Mouse (Mus musculus) forebrain, embryonic 15.5 days (tissue): ENCODE results near the gene Erbb2. TPM values are rescaled to one million over a fixed set of nuclear protein-coding genes. Genes with fewer than 3 reads are reported as not detected.

Source experiments
- ATAC-seq: fragments of 200-750 bp; cut with Nextera tagmentation; replicated peaks from 2 replicates; pipeline ENCODE4 v1.8.0; 2017; ENCODE audit warnings: mild to moderate bottlenecking, moderate TSS enrichment, moderate library complexity
- H3K27ac ChIP-seq: fragments of 300-500 bp; sonication (generic); replicated peaks from 2 replicates; pipeline ENCODE4 v1.5.1; 2015; ENCODE audit warnings: mild to moderate bottlenecking, inconsistent platforms
- H3K27me3 ChIP-seq: fragments of 300-500 bp; sonication (generic); 2 replicates; pipeline ENCODE4 v1.6.1; 2015; ENCODE audit warnings: inconsistent platforms
- H3K36me3 ChIP-seq: fragments of 300-500 bp; sonication (generic); 2 replicates; pipeline ENCODE4 v1.6.1; 2015; ENCODE audit warnings: mild to moderate bottlenecking, inconsistent platforms
- H3K4me1 ChIP-seq: fragments of 300-500 bp; sonication (generic); 2 replicates; pipeline ENCODE4 v1.6.1; 2015; ENCODE audit warnings: inconsistent platforms
- H3K4me2 ChIP-seq: fragments of 300-500 bp; sonication (generic); replicated peaks from 2 replicates; pipeline ENCODE4 v1.6.1; 2015; ENCODE audit warnings: mild to moderate bottlenecking, inconsistent platforms
- H3K4me3 ChIP-seq: fragments of 300-500 bp; sonication (generic); 2 replicates; pipeline ENCODE4 v1.5.1; 2015; ENCODE audit warnings: mild to moderate bottlenecking, inconsistent platforms
- H3K9ac ChIP-seq: fragments of 300-500 bp; sonication (generic); replicated peaks from 2 replicates; pipeline ENCODE4 v1.6.1; 2015; ENCODE audit warnings: mild to moderate bottlenecking, inconsistent platforms
- H3K9me3 ChIP-seq: fragments of 300-500 bp; sonication (generic); 2 replicates; pipeline ENCODE4 v1.6.1; 2016; ENCODE audit warnings: inconsistent platforms
- WGBS: fragments of 180-500 bp; shearing (Covaris S2); methylation state at CpG from one replicate; pipeline ENCODE4 v1.1.7; 2015; ENCODE audit warnings: mixed read lengths; 5-methylcytosine and 5-hydroxymethylcytosine counted together
- polyA plus RNA-seq: library from polyadenylated mRNA; unstranded; fragments of >200 nt; fragmentation: Nextera tagmentation; extraction: Ambion mirVana; gene quantifications from 2 replicates; pipeline ENCODE4 v1.2.1, GENCODE M21; 2015

Erbb2 gene
- polyA plus RNA-seq: 6.1 and 6.2 TPM in 2 replicates

GRCm38 (mm10) chr11:98412273-98412796, at the start of gene Erbb2:
Gene Erbb2, plus strand, starts transcription at chr11:98412470.
- Histone ChIP-seq H3K9me3 (no peaks in the 10 kb centered on the region), H3K9ac (peak within 1 kb of the TSS; percentile 71), H3K27me3 (peaks cover 13% of the 10 kb centered on the region; the same call in 1 of the 2 replicates), H3K4me3 (peak within 1 kb of the TSS; percentile 66), H3K4me1 (peaks cover 26% of the 10 kb centered on the region), H3K27ac (peak within 1 kb of the TSS; percentile 71), H3K4me2 (peak within 1 kb of the TSS; percentile 100), H3K36me3 (no peaks in the 10 kb centered on the region)
- ATAC-seq: peak; percentile 74
- WGBS: under 1% methylated on average over 46 of the region's 49 CpGs

DNA sequence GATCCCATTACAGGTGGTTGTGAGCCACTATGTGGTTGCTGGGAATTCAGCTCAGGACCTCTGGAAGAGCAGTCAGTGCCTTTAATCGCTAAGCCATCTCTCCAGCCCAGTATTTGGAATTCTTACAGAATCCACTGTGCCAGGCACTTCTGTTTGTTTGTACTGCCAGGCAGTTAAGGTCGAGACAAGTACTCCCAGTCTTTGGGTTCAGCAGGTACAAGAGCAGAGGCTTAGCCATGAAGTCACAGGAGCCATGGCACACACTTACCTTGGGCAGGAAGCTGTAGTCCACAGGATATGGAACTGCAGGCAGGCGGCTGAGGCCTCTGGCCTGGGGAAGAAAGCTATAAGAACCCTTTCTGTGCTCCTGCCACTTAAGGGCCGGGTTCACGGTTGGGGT, 48.5 kb upstream of the Erbb2 start:
- peaks cover 27% of the 10 kb centered on the region for H3K4me1 ChIP-seq
- ATAC-seq: no peak
- no peak overlapping the region for H3K27ac ChIP-seq
- no peaks in the 10 kb centered on the region for H3K9me3 ChIP-seq
- H3K27me3 ChIP-seq: no peaks in the 10 kb centered on the region
- H3K36me3 ChIP-seq: no peaks in the 10 kb centered on the region
- H3K9ac ChIP-seq: no peak overlapping the region
- H3K4me2 ChIP-seq: no peak overlapping the region
- 87% methylated on average over 5 of the region's 5 CpGs for WGBS
- H3K4me3 ChIP-seq: no peak overlapping the region

GRCm38 (mm10) chr11:98364410-98364809, 47.9 kb upstream of the Erbb2 start:
- no peaks in the 10 kb centered on the region for H3K27me3 ChIP-seq
- no peak for ATAC-seq
- H3K9ac ChIP-seq: no peak overlapping the region
- WGBS: 88% methylated on average over 5 of the region's 5 CpGs
- H3K27ac ChIP-seq: no peak overlapping the region
- no peaks in the 10 kb centered on the region for H3K9me3 ChIP-seq
- H3K36me3 ChIP-seq: no peaks in the 10 kb centered on the region
- H3K4me2 ChIP-seq: no peak overlapping the region
- peaks cover 21% of the 10 kb centered on the region for H3K4me1 ChIP-seq
- no peak overlapping the region for H3K4me3 ChIP-seq

DNA sequence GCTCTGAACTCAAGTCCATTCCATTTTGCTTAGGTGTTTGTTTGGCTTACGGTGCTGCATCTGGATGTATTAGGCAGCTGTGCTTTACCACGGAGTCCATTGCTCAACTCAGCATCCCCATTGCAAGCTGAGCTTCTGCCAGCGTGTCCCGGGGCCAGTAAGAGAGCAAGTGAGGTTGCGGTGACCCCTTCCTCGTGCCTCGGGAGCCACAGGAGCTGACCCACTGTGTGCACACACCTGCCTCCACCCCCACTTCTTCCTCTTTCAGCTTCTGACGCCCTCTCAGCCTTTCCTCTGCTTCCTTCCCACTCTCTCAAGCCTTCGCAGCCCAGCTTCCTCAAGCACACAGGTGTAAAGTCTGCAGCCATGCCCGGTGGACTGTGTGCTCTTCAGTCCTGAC, 46.0 kb upstream of the Erbb2 start:
- no peaks in the 10 kb centered on the region for H3K9me3 ChIP-seq
- WGBS: 81% methylated on average over 10 of the region's 10 CpGs

GRCm38 (mm10) chr11:98367171-98367862, 45.0 kb upstream of the Erbb2 start:
- no peak for ATAC-seq
- peaks cover 32% of the 10 kb centered on the region for H3K4me1 ChIP-seq
- H3K36me3 ChIP-seq: no peaks in the 10 kb centered on the region
- 0 out of 2 replicates have a peak overlapping the region, but pooled peaks have one; percentile 58 for H3K27ac ChIP-seq
- no peak overlapping the region for H3K4me2 ChIP-seq
- H3K27me3 ChIP-seq: no peaks in the 10 kb centered on the region
- no peak overlapping the region for H3K9ac ChIP-seq
- H3K4me3 ChIP-seq: no peak overlapping the region
- WGBS: 72% methylated on average over 10 of the region's 10 CpGs
- H3K9me3 ChIP-seq: no peaks in the 10 kb centered on the region

More for the DNA sequence above, 46.0 kb upstream of the Erbb2 start:
- no peaks in the 10 kb centered on the region for H3K36me3 ChIP-seq
- H3K27me3 ChIP-seq: no peaks in the 10 kb centered on the region
- no peak overlapping the region for H3K4me2 ChIP-seq
- H3K4me3 ChIP-seq: no peak overlapping the region
- peaks cover 22% of the 10 kb centered on the region for H3K4me1 ChIP-seq
- H3K9ac ChIP-seq: no peak overlapping the region
- ATAC-seq: no peak
- H3K27ac ChIP-seq: no peak overlapping the region

DNA sequence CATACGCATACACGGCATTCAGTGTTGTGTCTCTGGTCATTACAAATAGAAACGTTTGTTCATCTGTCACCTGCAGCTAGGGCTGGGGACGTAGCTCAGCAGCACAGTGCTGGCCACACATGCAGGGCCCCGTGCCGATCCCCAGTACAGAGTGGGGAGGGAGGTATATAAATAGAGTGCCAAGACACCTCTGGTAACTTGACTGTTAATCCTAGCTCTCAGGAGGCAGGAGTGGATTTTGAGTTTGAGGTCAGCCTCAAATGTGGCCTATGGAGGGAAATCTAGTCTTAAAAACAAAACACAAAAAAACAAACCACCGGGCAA, 44.4 kb upstream of the Erbb2 start:
- no peaks in the 10 kb centered on the region for H3K27me3 ChIP-seq
- no peak overlapping the region for H3K4me3 ChIP-seq
- no peak for ATAC-seq
- WGBS: 83% methylated on average over 7 of the region's 7 CpGs
- H3K9ac ChIP-seq: no peak overlapping the region
- H3K36me3 ChIP-seq: no peaks in the 10 kb centered on the region
- H3K4me1 ChIP-seq: peaks cover 32% of the 10 kb centered on the region
- no peak overlapping the region for H3K4me2 ChIP-seq
- H3K9me3 ChIP-seq: no peaks in the 10 kb centered on the region
- 0 out of 2 replicates have a peak overlapping the region, but pooled peaks have one; percentile 58 for H3K27ac ChIP-seq

DNA sequence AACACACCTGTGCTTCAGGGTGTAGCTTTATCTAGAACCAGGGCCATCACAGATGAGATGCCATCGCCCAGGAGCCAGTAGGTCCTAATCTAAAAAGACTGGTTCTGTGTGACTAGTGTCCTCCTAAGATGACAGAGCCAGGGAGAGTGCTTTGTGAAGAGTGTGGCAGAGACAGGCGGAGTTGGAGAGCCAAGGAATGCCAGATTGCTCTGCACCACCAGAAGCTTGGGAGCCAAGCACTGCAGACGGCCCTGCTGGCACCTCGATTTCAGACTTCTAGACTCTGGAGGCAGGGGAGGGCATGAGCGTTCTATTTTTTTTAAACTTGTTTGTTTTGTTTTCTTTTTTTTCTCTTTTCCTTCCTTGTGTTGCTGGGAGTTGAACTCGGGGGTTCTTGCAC, 42.9 kb upstream of the Erbb2 start:
- H3K4me2 ChIP-seq: no peak overlapping the region
- H3K27ac ChIP-seq: peak overlapping the region; percentile 82
- H3K4me1 ChIP-seq: peaks cover 37% of the 10 kb centered on the region
- no peaks in the 10 kb centered on the region for H3K36me3 ChIP-seq
- 57% methylated on average over 6 of the region's 6 CpGs for WGBS
- H3K4me3 ChIP-seq: no peak overlapping the region
- ATAC-seq: no peak; the same call in 1 of the 2 replicates
- H3K9me3 ChIP-seq: no peaks in the 10 kb centered on the region
- no peaks in the 10 kb centered on the region for H3K27me3 ChIP-seq
- no peak overlapping the region for H3K9ac ChIP-seq

GRCm38 (mm10) chr11:98370588-98370987, 41.7 kb upstream of the Erbb2 start:
- Histone ChIP-seq H3K4me2 (no peak overlapping the region), H3K9me3 (no peaks in the 10 kb centered on the region), H3K27me3 (no peaks in the 10 kb centered on the region), H3K4me3 (no peak overlapping the region), H3K27ac (peak overlapping the region; percentile 82), H3K36me3 (peaks cover 6% of the 10 kb centered on the region), H3K9ac (no peak overlapping the region), H3K4me1 (peaks cover 47% of the 10 kb centered on the region)
- WGBS: 71% methylated on average over 2 of the region's 2 CpGs
- ATAC-seq: no peak

DNA sequence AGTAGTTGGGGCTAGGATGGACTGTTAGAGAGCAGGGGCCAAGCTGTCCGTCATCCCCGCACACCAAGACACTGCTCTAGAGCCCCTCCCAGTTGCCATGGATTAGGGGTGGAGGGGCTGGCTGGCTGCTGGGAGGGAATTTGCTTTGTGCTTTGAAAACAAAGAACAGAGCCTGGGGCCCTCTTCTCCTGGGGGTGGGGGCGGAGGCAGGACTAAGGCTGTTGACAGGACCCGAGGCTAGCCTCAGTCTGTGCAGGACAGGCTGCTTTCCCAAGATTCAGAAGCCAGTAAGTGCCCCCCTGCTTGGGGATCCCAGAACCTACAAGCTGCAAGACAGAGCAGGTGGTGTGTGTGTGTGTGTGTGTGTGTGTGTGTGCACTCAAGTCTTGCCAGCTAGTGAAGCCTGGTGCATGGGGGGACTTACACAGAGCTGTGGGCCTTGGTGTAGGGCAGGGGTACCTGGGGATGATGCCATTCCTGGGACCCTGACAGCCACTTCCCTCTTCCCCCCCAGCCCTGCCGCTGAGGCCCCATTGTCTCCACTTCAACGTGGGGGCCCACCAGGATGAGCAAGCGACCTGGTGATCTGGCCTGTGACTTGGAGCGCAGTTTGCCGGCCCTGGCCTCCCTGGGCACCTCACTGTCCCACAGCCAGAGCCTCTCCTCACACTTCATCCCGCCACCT, 40.6 kb upstream of the Erbb2 start:
- H3K36me3 ChIP-seq: peaks cover 18% of the 10 kb centered on the region
- peaks cover 47% of the 10 kb centered on the region for H3K4me1 ChIP-seq
- peak overlapping the region; percentile 31 for H3K9ac ChIP-seq
- H3K4me3 ChIP-seq: no peak overlapping the region
- H3K27ac ChIP-seq: peak overlapping the region; percentile 82
- ATAC-seq: peak; percentile 83
- 24% methylated on average over 10 of the region's 10 CpGs for WGBS
- no peaks in the 10 kb centered on the region for H3K9me3 ChIP-seq
- H3K4me2 ChIP-seq: peak overlapping the region; percentile 16
- no peaks in the 10 kb centered on the region for H3K27me3 ChIP-seq

DNA sequence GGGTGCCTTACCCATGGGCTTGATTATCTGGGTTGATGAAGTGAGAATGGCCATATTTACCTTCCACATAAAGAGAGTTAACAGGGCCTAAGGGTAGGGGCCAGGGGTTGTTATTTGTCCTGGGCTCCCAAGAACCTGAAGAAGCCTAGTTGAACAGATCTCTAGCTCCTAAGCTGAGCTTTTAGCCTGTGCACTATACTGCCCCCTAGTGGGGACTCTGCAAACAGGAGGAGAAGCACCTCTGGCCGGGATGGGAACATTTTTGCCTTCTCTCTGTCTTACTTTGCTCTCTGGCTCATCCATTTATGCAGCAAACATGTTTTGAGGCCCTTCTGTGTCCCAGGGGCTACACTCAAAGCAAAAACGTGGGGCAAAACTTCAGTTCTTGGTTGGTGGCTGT, 39.9 kb upstream of the Erbb2 start:
- Histone ChIP-seq H3K9me3 (no peaks in the 10 kb centered on the region), H3K4me2 (peak overlapping the region; percentile 16), H3K36me3 (peaks cover 25% of the 10 kb centered on the region), H3K27me3 (no peaks in the 10 kb centered on the region), H3K4me1 (peaks cover 44% of the 10 kb centered on the region), H3K27ac (peak overlapping the region; percentile 82), H3K4me3 (no peak overlapping the region), H3K9ac (no peak overlapping the region)
- WGBS: 6% methylated on average over 2 of the region's 2 CpGs
- 0 out of 2 replicates have a peak, but pooled peaks have one; percentile 7 for ATAC-seq

GRCm38 (mm10) chr11:98373244-98373643, 39.0 kb upstream of the Erbb2 start:
- no peaks in the 10 kb centered on the region for H3K9me3 ChIP-seq
- peaks cover 44% of the 10 kb centered on the region for H3K4me1 ChIP-seq
- ATAC-seq: no peak
- peak overlapping the region; percentile 82 for H3K27ac ChIP-seq
- no peak overlapping the region for H3K9ac ChIP-seq
- no peak overlapping the region for H3K4me2 ChIP-seq
- no peak overlapping the region for H3K4me3 ChIP-seq
- H3K36me3 ChIP-seq: peaks cover 33% of the 10 kb centered on the region
- H3K27me3 ChIP-seq: no peaks in the 10 kb centered on the region
- 84% methylated on average over 6 of the region's 6 CpGs for WGBS

DNA sequence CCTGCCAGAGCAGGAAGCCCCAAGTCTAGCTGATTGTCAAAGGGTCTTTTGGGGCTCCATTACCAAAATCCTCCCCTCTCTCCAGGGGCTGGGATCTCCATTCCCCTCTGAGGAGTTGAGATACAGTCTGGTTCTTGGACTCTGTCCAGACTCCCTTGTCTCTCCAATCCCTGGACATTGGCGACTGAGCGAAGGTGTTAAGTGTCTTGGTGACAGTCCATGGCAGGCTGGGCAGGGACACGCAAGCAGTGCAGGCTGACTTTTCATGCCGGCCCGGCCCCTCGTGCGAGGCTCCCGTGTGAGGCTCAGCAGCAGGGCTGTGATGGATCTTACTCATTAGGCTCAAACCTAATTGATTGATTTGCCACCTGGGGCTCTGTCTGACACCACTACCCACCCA, 38.0 kb upstream of the Erbb2 start:
- peaks cover 43% of the 10 kb centered on the region for H3K36me3 ChIP-seq

More for the DNA sequence above, 38.0 kb upstream of the Erbb2 start:
- no peak overlapping the region for H3K4me3 ChIP-seq
- H3K4me1 ChIP-seq: peaks cover 44% of the 10 kb centered on the region
- 65% methylated on average over 8 of the region's 8 CpGs for WGBS
- H3K27me3 ChIP-seq: no peaks in the 10 kb centered on the region
- H3K27ac ChIP-seq: peak overlapping the region; percentile 82
- ATAC-seq: no peak
- H3K4me2 ChIP-seq: no peak overlapping the region
- no peaks in the 10 kb centered on the region for H3K9me3 ChIP-seq
- no peak overlapping the region for H3K9ac ChIP-seq
